Mouse (Mus musculus): ENCODE results near the gene Fam71f2.

- no peak for TF ChIP-seq POLR2A (IDR thresholded peaks at IDR 0.05; ENCODE audit: low read depth, low read length)
- TF ChIP-seq CTCF (IDR thresholded peaks at IDR 0.05; ENCODE audit: extremely low read depth, insufficient read length, insufficient replicate concordance, low read depth, low read length): no peak
Measured at GRCm38 (mm10) chr6:29321586-29321985, 42.2 kb downstream of the Fam71f2 start.
